8 mouse cellular contexts compared by ENCODE assay signal in genomic region chr9:103092248-103092647, GRCm38 (mm10). TPM values are rescaled to one million over a fixed set of nuclear protein-coding genes. Genes with fewer than 3 reads are reported as not detected.
A peak's percentile ranks its signal among the peaks of the same experiment; 100 is the strongest.
DNase-seq lines count a peak whose midpoint lies in the region; ATAC-seq and TF ChIP-seq lines count a peak whose summit lies in the region.

No protein-coding gene starts in this region.

- TF ChIP-seq CTCF in cortical plate, adult 2 months (IDR thresholded peaks at IDR 0.05; ENCODE audit: extremely low read depth, insufficient read depth, low read length), result peak; percentile 79
- peak; percentile 99 for TF ChIP-seq CTCF in hindbrain, postnatal 0 days (IDR thresholded peaks at IDR 0.05; ENCODE audit: low read depth)

- H3K4me2 ChIP-seq in hindbrain, postnatal 0 days (ENCODE audit: low read depth, low read length), result peak overlapping the region; percentile 75

- WGBS in hindbrain, postnatal 0 days, result 0% methylated on average over 19 of the region's 19 CpGs

- peak overlapping the region; percentile 51 for H3K9ac ChIP-seq in hindbrain, postnatal 0 days (replicated peaks; ENCODE audit: low read length)

- no peaks in the 10 kb centered on the region for H3K36me3 ChIP-seq in hindbrain, postnatal 0 days (ENCODE audit: insufficient read depth, low read length)

- peaks cover 2% of the 10 kb centered on the region; the same call in 1 of the 2 replicates for H3K4me1 ChIP-seq in cortical plate, adult 2 months (ENCODE audit: control insufficient read depth, insufficient read depth, low read length)
- H3K4me1 ChIP-seq in hindbrain, postnatal 0 days (ENCODE audit: insufficient read depth, low read length), result 0 out of 2 replicates have a peak, but pooled peaks cover 9% of the 10 kb centered on the region

- no peak overlapping the region for H3K27ac ChIP-seq in cortical plate, adult 2 months (ENCODE audit: insufficient read depth, low read length)
- no peak overlapping the region for H3K27ac ChIP-seq in hindbrain, postnatal 0 days

- TF ChIP-seq POLR2A in cortical plate, adult 2 months (IDR thresholded peaks at IDR 0.05; ENCODE audit: extremely low read depth, insufficient read depth, low read length), result no peak

- no peaks in the 10 kb centered on the region for H3K9me3 ChIP-seq in hindbrain, postnatal 0 days (ENCODE audit: low read length)

- no peaks in the 10 kb centered on the region for H3K27me3 ChIP-seq in hindbrain, postnatal 0 days (ENCODE audit: insufficient read depth, low read length)

- peak; percentile 92 for ATAC-seq in hindbrain, postnatal 0 days
- ATAC-seq in megakaryocyte-erythroid progenitor cell, adult 5-6 weeks (replicated peaks; ENCODE audit: low FRiP score, low TSS enrichment, poor library complexity, severe bottlenecking), result peak; percentile 86
- ATAC-seq in inflammation-experienced regulatory T-cells, adult 6 months, result no peak

- peak overlapping the region; percentile 21 for H3K4me3 ChIP-seq in cortical plate, adult 2 months (ENCODE audit: insufficient read depth, low read length)
- peak overlapping the region; percentile 39 for H3K4me3 ChIP-seq in hindbrain, postnatal 0 days (ENCODE audit: low read length)

- intact Hi-C loops in left cerebral cortex, postnatal 25 days (cut with DNase I), result loop anchor here (2.0 to 5.0 kb wide), 5 partner anchors 17 to 210 kb away; no protein-coding TSS in a partner anchor

- DNase-seq in adrenal gland, postnatal 10 days, result peak; percentile 89
- peak; percentile 84 for DNase-seq in gastrocnemius, postnatal 10 days
- DNase-seq in hindbrain, postnatal 0 days (ENCODE audit: low spot score), result peak; percentile 90
- DNase-seq in left cerebral cortex, postnatal 25 days (ENCODE audit: low spot score in 2 of 2), result peak; percentile 81 to 83
- peak; percentile 78 to 82 for DNase-seq in right cerebral cortex, postnatal 10 days (ENCODE audit: low spot score in 2 of 2)

RNA-seq across cellular contexts. Expression of gene Rab6b, which starts 19.3 kb away (rescaled TPM):
- 10 to 100 TPM in 1 of 2 experiments, 1 to 10 TPM in 1; 7.0 to 14.7 TPM for total RNA-seq in adrenal gland, postnatal 10 days (2021)
- polyA plus RNA-seq in cortical plate, adult 2 months (2012; rRNA removed), result 321 and 328 TPM in 2 replicates
- 1 to 10 TPM; 1.2 to 1.9 TPM for total RNA-seq in gastrocnemius, postnatal 10 days (2021)
- 210 and 223 TPM in 2 replicates for total RNA-seq in hindbrain, postnatal 0 days (2014; rRNA removed)
- 139 and 155 TPM in 2 replicates for polyA plus RNA-seq in hindbrain, postnatal 0 days (2015; fragmentation: Nextera tagmentation; extraction: Ambion mirVana)
- total RNA-seq in left cerebral cortex, postnatal 25 days (2021), result 100 to 1,000 TPM; 629 to 631 TPM
- total RNA-seq in megakaryocyte-erythroid progenitor cell, adult 5-6 weeks (2014; fragmentation: Nextera tagmentation), result 1.1 and 1.8 TPM in 2 replicates
- 0.30 and 0.38 TPM in 2 replicates for total RNA-seq in megakaryocyte-erythroid progenitor cell, adult 5-6 weeks (2017)
- polyA plus RNA-seq in inflammation-experienced regulatory T-cells, adult 6 months (2017; shearing (Covaris generic)), result 1 to 10 TPM in 1 of 3 experiments, under 1 TPM in 1, not detected in 1; 0.26 to 8.1 TPM

Comparison
In these comparisons a context has a peak if more than half of its experiments do, and no peak if none do; other contexts are left out.
1. RNA of gene Rab6b, which starts 19.3 kb away (total RNA-seq): 629 to 631 TPM in left cerebral cortex, postnatal 25 days and 210 to 223 TPM in hindbrain, postnatal 0 days; 7.0 to 14.7 TPM in adrenal gland, postnatal 10 days, 1.2 to 1.9 TPM in gastrocnemius, postnatal 10 days and 0.30 to 1.8 TPM in megakaryocyte-erythroid progenitor cell, adult 5-6 weeks; every median in the first group is over 10 times any median in the second.
2. Peak in every context shown above with its lines, with median percentiles within 50 percentile points of each other: DNase-seq.